Mouse (Mus musculus) C2C12 (cell line): Measurements from ENCODE around the gene Tldc1. TPM values are rescaled to one million over a fixed set of nuclear protein-coding genes. Genes with fewer than 3 reads are reported as not detected.

Source experiments
- H3K27me3 ChIP-seq: one replicate; pipeline ENCODE4 v1.6.1; 2011; ENCODE audit not compliant: control insufficient read depth, insufficient read depth, insufficient read length
- H3K36me3 ChIP-seq: one replicate; pipeline ENCODE4 v1.6.1; 2011; ENCODE audit not compliant: control insufficient read depth, insufficient read depth
- H3K4me3 ChIP-seq: one replicate; pipeline ENCODE4 v1.5.1; 2011; ENCODE audit warnings: mild to moderate bottlenecking, control low read depth; ENCODE audit not compliant: poor library complexity, insufficient read depth, severe bottlenecking
- H3K79me2 ChIP-seq: one replicate; pipeline ENCODE4 v1.6.1; 2011; ENCODE audit not compliant: control insufficient read depth, insufficient read depth
- H3K79me3 ChIP-seq: one replicate; pipeline ENCODE4 v1.6.1; 2011; ENCODE audit warnings: low read depth, control low read depth
- H3ac ChIP-seq: one replicate; pipeline ENCODE3; 2011; ENCODE audit warnings: low read depth; ENCODE audit not compliant: control insufficient read depth, insufficient read length
- CEBPB ChIP-seq: IDR thresholded peaks from one replicate; pipeline ENCODE4 v1.6.1; 2011; ENCODE audit warnings: low read depth, mild to moderate bottlenecking, control low read depth, moderate library complexity
- CTCF ChIP-seq: IDR thresholded peaks from one replicate; pipeline ENCODE4 v1.5.1; 2011; ENCODE audit not compliant: control insufficient read depth, insufficient read depth, insufficient read length
- FOSL1 ChIP-seq: IDR thresholded peaks from one replicate; pipeline ENCODE4 v1.8.0; 2011; ENCODE audit warnings: mild to moderate bottlenecking, low read length; ENCODE audit not compliant: poor library complexity, insufficient read depth, severe bottlenecking
- MAX ChIP-seq: IDR thresholded peaks from one replicate; pipeline ENCODE4 v1.6.1; 2011; ENCODE audit warnings: mild to moderate bottlenecking, control low read depth
- MYOD1 ChIP-seq: IDR thresholded peaks from one replicate; pipeline ENCODE4 v1.6.1; 2011; ENCODE audit warnings: low read depth; ENCODE audit not compliant: control insufficient read depth, insufficient read length
- MYOG ChIP-seq: IDR thresholded peaks from one replicate; pipeline ENCODE4 v1.6.1; 2011; ENCODE audit not compliant: control insufficient read depth, insufficient read length; ENCODE audit errors: extremely low read depth
- USF1 ChIP-seq: IDR thresholded peaks from one replicate; pipeline ENCODE4 v1.6.1; 2011; ENCODE audit warnings: low read depth, mild to moderate bottlenecking, control low read depth, moderate library complexity
- polyA plus RNA-seq: library from polyadenylated mRNA; unstranded; fragments of >200 nt; fragmentation: generic; extraction: Trizol; gene quantifications from one replicate; pipeline ENCODE4 v1.2.1, GENCODE M21; 2012; ENCODE audit warnings: missing spikeins

Gene Tldc1
- polyA plus RNA-seq, 1 experiment: 6.6 TPM

DNA sequence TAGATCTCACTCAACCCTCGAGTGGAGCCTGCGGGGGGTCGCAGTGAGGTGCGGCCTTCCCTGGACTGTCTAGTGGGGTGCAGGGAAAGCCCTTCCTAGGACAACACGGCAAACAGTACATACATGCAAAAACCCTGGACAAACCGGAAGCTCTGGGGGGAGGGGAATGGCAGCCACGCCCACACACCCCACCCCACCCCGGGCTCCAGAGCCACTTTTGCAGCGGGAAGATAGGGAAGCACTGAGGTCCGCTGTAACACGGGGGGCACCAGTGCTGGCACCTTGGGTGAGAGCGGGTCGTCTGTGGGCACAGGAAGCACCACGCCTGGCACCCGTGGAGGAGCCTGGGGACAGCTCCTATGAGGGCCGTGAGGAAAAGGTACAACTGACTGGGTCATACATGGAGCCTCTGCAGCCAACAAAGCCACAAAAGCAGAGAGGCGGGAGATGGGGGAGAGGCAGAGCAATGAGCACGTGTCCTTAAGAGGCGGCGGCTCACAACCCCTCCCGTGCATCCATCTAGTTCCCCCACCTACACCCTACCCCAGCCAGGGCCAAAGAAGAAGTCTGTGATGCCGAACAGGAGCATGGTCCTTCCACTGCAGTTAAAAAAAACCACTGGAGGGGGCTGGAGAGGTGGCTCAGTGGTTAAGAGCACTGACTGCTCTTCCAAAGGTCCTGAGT, 12.3 kb downstream of the Tldc1 start:
- Histone ChIP-seq H3K4me3 (no peak overlapping the region), H3K79me2 (no peaks in the 10 kb centered on the region), H3ac (no peak overlapping the region), H3K79me3 (no peaks in the 10 kb centered on the region), H3K36me3 (no peaks in the 10 kb centered on the region), H3K27me3 (no peaks in the 10 kb centered on the region)
- TF ChIP-seq FOSL1 (no peak), MYOG (no peak), CTCF (no peak), MAX (no peak), USF1 (no peak), MYOD1 (no peak), CEBPB (no peak)

DNA sequence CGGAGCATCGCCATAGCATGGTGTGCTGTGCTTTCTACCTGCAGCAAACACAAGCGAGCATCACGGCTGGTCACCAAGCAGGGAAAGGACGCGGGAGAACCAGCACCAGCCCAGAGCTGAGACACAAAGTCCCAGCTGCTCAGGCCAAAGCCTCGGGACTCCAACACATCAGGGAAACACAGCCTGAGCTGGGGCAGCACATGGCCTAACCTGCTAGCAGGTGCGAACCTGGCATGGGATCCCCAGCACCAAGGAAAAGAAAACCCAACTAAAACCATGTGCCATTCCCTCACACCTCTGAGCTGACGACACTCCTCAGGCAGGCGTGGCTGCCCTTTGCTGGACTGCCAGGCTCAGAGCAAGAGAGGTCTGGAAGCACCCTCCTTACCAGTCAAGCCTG, 12.9 kb downstream of the Tldc1 start:
- Histone ChIP-seq H3K4me3 (no peak overlapping the region), H3K79me3 (no peaks in the 10 kb centered on the region), H3K79me2 (no peaks in the 10 kb centered on the region), H3ac (no peak overlapping the region), H3K36me3 (no peaks in the 10 kb centered on the region), H3K27me3 (no peaks in the 10 kb centered on the region)
- no peak for TF ChIP-seq FOSL1
- TF ChIP-seq CTCF: no peak

DNA sequence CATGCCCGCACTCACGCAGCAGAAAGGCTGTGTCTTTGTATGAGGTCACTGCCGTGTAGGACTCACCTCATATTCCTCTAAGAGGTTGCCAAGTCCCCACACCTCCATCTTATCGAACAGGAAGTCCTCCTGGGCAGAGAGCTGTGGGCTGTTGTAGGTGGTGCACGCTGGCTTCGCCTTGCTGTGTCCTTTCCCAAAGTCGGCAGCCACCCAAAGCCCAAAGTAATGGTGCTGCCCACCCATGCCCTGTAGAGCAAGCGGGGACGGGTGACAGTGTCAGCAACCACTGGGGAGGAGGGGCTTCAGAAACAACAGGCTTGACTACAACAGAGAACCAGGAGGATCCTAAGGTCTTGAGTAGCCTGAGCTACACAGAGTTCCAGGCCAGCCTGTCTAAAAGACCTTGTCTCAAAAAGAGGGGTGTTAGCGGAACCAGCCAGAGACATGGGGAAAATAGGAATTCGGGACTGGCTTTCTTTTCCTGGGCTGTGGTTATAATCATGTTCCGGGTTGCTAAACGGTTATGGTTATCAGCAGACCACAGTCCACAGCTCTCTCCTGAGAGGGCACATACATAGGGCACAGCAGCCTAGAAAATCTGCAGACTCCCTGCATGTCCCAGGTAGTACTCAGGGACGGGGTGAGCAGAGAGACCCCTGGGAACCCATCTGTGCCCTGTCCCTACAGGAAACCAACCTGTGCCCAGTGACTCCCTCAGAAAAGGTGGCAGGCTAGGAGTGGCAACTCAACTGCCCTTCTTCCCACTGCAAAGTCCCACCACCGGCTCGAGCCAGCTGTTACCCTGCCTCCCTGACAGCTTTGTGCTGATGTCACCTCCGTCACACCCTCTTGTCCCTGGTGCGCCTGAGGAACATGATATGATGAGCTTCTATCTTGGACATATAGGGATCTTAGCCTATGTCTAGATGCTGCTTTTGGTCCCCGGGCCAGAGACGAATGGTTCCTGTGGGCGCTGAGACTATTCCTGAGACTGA, 15.7 kb downstream of the Tldc1 start:
- Histone ChIP-seq H3K79me3 (no peaks in the 10 kb centered on the region), H3K36me3 (no peaks in the 10 kb centered on the region), H3K27me3 (no peaks in the 10 kb centered on the region), H3ac (no peak overlapping the region), H3K79me2 (no peaks in the 10 kb centered on the region), H3K4me3 (no peak overlapping the region)
- no peak for TF ChIP-seq CEBPB
- TF ChIP-seq CTCF: no peak
- no peak for TF ChIP-seq MYOG
- TF ChIP-seq MAX: no peak
- no peak for TF ChIP-seq MYOD1

DNA sequence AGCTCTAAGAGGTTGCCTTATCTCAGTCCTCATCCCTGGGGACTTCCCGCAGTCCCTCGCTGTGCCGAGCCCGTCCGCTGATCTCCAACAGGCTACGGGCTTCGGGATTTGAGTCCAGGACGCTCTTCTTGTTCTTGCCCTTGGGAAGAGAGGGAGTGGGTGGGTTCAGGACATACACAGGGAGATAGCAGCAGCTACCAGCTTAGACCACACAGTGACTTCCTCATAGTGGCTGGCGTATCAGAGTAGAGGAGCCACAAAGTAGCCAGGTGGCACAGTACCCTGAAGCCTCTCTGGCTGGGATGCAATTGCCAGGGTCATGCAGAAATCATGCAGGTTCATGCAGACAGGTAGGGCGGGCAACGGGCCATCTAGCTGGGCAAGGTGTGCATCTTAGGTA, 16.5 kb downstream of the Tldc1 start:
- no peaks in the 10 kb centered on the region for H3K27me3 ChIP-seq
- TF ChIP-seq MYOD1 (no peak), MYOG (no peak), CEBPB (no peak), USF1 (no peak), MAX (no peak), CTCF (no peak), FOSL1 (no peak)
- no peaks in the 10 kb centered on the region for H3K79me2 ChIP-seq
- no peaks in the 10 kb centered on the region for H3K36me3 ChIP-seq
- no peaks in the 10 kb centered on the region for H3K79me3 ChIP-seq
- no peak overlapping the region for H3ac ChIP-seq
- no peak overlapping the region for H3K4me3 ChIP-seq

DNA sequence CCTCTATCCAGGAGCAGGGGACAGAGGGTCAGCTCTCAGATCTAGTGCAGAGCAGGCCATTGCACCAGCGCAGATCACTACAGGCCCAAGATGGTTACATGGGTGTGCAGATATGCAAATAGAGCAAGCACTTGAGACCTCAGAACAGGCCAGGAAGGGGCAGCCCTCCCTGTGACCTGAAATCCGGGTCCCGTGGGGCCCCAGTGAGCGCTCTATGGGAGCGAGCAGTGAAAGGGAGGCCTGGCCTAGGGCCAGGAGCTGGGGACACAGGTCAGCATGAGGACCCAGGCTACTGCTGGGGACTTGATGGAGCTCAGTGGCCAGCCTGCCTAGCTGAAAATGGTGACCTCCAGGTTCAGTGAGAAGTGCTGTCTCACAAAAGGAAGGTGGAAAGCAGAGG, 21.7 kb downstream of the Tldc1 start:
- peaks cover 4% of the 10 kb centered on the region for H3K27me3 ChIP-seq
- no peaks in the 10 kb centered on the region for H3K79me2 ChIP-seq
- no peak overlapping the region for H3K4me3 ChIP-seq
- no peaks in the 10 kb centered on the region for H3K36me3 ChIP-seq
- no peak for TF ChIP-seq CTCF
- no peak for TF ChIP-seq CEBPB
- TF ChIP-seq USF1: no peak
- TF ChIP-seq FOSL1: no peak
- no peak for TF ChIP-seq MAX
- TF ChIP-seq MYOD1: no peak
- no peaks in the 10 kb centered on the region for H3K79me3 ChIP-seq
- H3ac ChIP-seq: no peak overlapping the region
